Mouse (Mus musculus): ENCODE measurements around the gene Cpa1. TPM values are rescaled to one million over a fixed set of nuclear protein-coding genes. Genes with fewer than 3 reads are reported as not detected.

The Cpa1 gene
- polyA plus RNA-seq, 1 experiment = not detected

- no peak overlapping the region for H3K4me3 ChIP-seq (ENCODE audit: insufficient read depth, low read depth, low read length)
- peaks cover 9% of the 10 kb centered on the region for H3K4me1 ChIP-seq (ENCODE audit: control insufficient read depth, insufficient read depth, low read length)
- WGBS = 76% methylated on average over 3 of the region's 3 CpGs
- no peak overlapping the region for H3K27ac ChIP-seq (ENCODE audit: insufficient read depth, low read depth, low read length)
- TF ChIP-seq CTCF (IDR thresholded peaks at IDR 0.05; ENCODE audit: insufficient read depth, low read depth, low read length) = no peak
- TF ChIP-seq POLR2A (IDR thresholded peaks at IDR 0.05; ENCODE audit: insufficient read depth, low read depth, low read length) = no peak
Measured at GRCm38 (mm10) chr6:30654932-30655331, 15.9 kb downstream of the Cpa1 start.

GRCm38 (mm10) chr6:30657279-30657678 lies 18.3 kb downstream of the Cpa1 start:
- 96% methylated on average over 12 of the region's 12 CpGs for WGBS
- Histone ChIP-seq H3K4me1 (ENCODE audit: control insufficient read depth, insufficient read depth, low read length) (peaks cover 9% of the 10 kb centered on the region), H3K4me3 (ENCODE audit: insufficient read depth, low read depth, low read length) (no peak overlapping the region), H3K27ac (ENCODE audit: insufficient read depth, low read depth, low read length) (no peak overlapping the region)
- TF ChIP-seq CTCF (IDR thresholded peaks at IDR 0.05; ENCODE audit: insufficient read depth, low read depth, low read length) (no peak), POLR2A (IDR thresholded peaks at IDR 0.05; ENCODE audit: insufficient read depth, low read depth, low read length) (no peak)

GRCm38 (mm10) chr6:30658619-30659018 lies 19.6 kb downstream of the Cpa1 start:
- Histone ChIP-seq H3K4me3 (ENCODE audit: insufficient read depth, low read depth, low read length) (no peak overlapping the region), H3K27ac (ENCODE audit: insufficient read depth, low read depth, low read length) (no peak overlapping the region), H3K4me1 (ENCODE audit: control insufficient read depth, insufficient read depth, low read length) (peaks cover 9% of the 10 kb centered on the region)
- WGBS = 94% methylated on average over 9 of the region's 9 CpGs
- no peak for TF ChIP-seq CTCF (IDR thresholded peaks at IDR 0.05; ENCODE audit: insufficient read depth, low read depth, low read length)
- no peak for TF ChIP-seq POLR2A (IDR thresholded peaks at IDR 0.05; ENCODE audit: insufficient read depth, low read depth, low read length)

GRCm38 (mm10) chr6:30664776-30665175 lies 25.8 kb downstream of the Cpa1 start:
- 51% methylated on average over 6 of the region's 6 CpGs for WGBS
- H3K4me1 ChIP-seq (ENCODE audit: control insufficient read depth, insufficient read depth, low read length) = no peaks in the 10 kb centered on the region
- TF ChIP-seq CTCF (IDR thresholded peaks at IDR 0.05; ENCODE audit: insufficient read depth, low read depth, low read length) (no peak), POLR2A (IDR thresholded peaks at IDR 0.05; ENCODE audit: insufficient read depth, low read depth, low read length) (no peak)
- no peak overlapping the region for H3K4me3 ChIP-seq (ENCODE audit: insufficient read depth, low read depth, low read length)
- H3K27ac ChIP-seq (ENCODE audit: insufficient read depth, low read depth, low read length) = peak overlapping the region; percentile 21; the same call in 1 of the 2 replicates

GRCm38 (mm10) chr6:30665296-30665695 lies 26.3 kb downstream of the Cpa1 start:
- H3K4me1 ChIP-seq (ENCODE audit: control insufficient read depth, insufficient read depth, low read length) = no peaks in the 10 kb centered on the region
- WGBS = 86% methylated on average over 4 of the region's 4 CpGs
- TF ChIP-seq POLR2A (IDR thresholded peaks at IDR 0.05; ENCODE audit: insufficient read depth, low read depth, low read length) = no peak
- no peak overlapping the region for H3K4me3 ChIP-seq (ENCODE audit: insufficient read depth, low read depth, low read length)
- peak overlapping the region; percentile 21; the same call in 1 of the 2 replicates for H3K27ac ChIP-seq (ENCODE audit: insufficient read depth, low read depth, low read length)

- no peak for TF ChIP-seq CTCF (IDR thresholded peaks at IDR 0.05; ENCODE audit: insufficient read depth, low read depth, low read length)
- TF ChIP-seq POLR2A (IDR thresholded peaks at IDR 0.05; ENCODE audit: insufficient read depth, low read depth, low read length) = no peak
- 75% methylated on average over 6 of the region's 6 CpGs for WGBS
- no peak overlapping the region for H3K27ac ChIP-seq (ENCODE audit: insufficient read depth, low read depth, low read length)
Measured at GRCm38 (mm10) chr6:30666043-30666442, 27.0 kb downstream of the Cpa1 start.

GRCm38 (mm10) chr6:30667585-30667984 lies 28.6 kb downstream of the Cpa1 start:
- H3K4me3 ChIP-seq (ENCODE audit: insufficient read depth, low read depth, low read length) = no peak overlapping the region
- H3K27ac ChIP-seq (ENCODE audit: insufficient read depth, low read depth, low read length) = no peak overlapping the region
- H3K4me1 ChIP-seq (ENCODE audit: control insufficient read depth, insufficient read depth, low read length) = no peaks in the 10 kb centered on the region
- WGBS = 73% methylated on average over 5 of the region's 5 CpGs
- TF ChIP-seq CTCF (IDR thresholded peaks at IDR 0.05; ENCODE audit: insufficient read depth, low read depth, low read length) (no peak), POLR2A (IDR thresholded peaks at IDR 0.05; ENCODE audit: insufficient read depth, low read depth, low read length) (no peak)

More at GRCm38 (mm10) chr6:30666043-30666442, 27.0 kb downstream of the Cpa1 start:
- H3K4me3 ChIP-seq (ENCODE audit: insufficient read depth, low read depth, low read length) = no peak overlapping the region
- no peaks in the 10 kb centered on the region for H3K4me1 ChIP-seq (ENCODE audit: control insufficient read depth, insufficient read depth, low read length)

- 79% methylated on average over 5 of the region's 5 CpGs for WGBS
- H3K4me1 ChIP-seq (ENCODE audit: control insufficient read depth, insufficient read depth, low read length) = peaks cover 4% of the 10 kb centered on the region
- no peak overlapping the region for H3K4me3 ChIP-seq (ENCODE audit: insufficient read depth, low read depth, low read length)
- no peak for TF ChIP-seq POLR2A (IDR thresholded peaks at IDR 0.05; ENCODE audit: insufficient read depth, low read depth, low read length)
- TF ChIP-seq CTCF (IDR thresholded peaks at IDR 0.05; ENCODE audit: insufficient read depth, low read depth, low read length) = no peak
- no peak overlapping the region for H3K27ac ChIP-seq (ENCODE audit: insufficient read depth, low read depth, low read length)
Measured at GRCm38 (mm10) chr6:30671696-30672095, 32.7 kb downstream of the Cpa1 start.

GRCm38 (mm10) chr6:30673764-30674561 lies 34.9 kb downstream of the Cpa1 start:
- TF ChIP-seq POLR2A (IDR thresholded peaks at IDR 0.05; ENCODE audit: insufficient read depth, low read depth, low read length) = no peak
- no peak for TF ChIP-seq CTCF (IDR thresholded peaks at IDR 0.05; ENCODE audit: insufficient read depth, low read depth, low read length)
- Histone ChIP-seq H3K27ac (ENCODE audit: insufficient read depth, low read depth, low read length) (peak overlapping the region; percentile 70; the same call in 1 of the 2 replicates), H3K4me1 (ENCODE audit: control insufficient read depth, insufficient read depth, low read length) (peaks cover 8% of the 10 kb centered on the region), H3K4me3 (ENCODE audit: insufficient read depth, low read depth, low read length) (no peak overlapping the region)
- 47% methylated on average over 14 of the region's 14 CpGs for WGBS

Data from olfactory bulb, adult 2 months (tissue).